Mouse (Mus musculus) forebrain, embryonic 10.5 days (tissue): Measurements from ENCODE around the gene Napsa. TPM values are rescaled to one million over a fixed set of nuclear protein-coding genes. Genes with fewer than 3 reads are reported as not detected.
A peak's percentile ranks its signal among the peaks of the same experiment; 100 is the strongest.

ENCODE experiments used
- DNase-seq: peaks from one replicate; pipeline ENCODE4 v3.0.0-alpha.2; 2017; ENCODE audit warnings: low spot score; ENCODE audit errors: extremely low spot score
- H3K27ac ChIP-seq: fragments of 300-500 bp; sonication (generic); 2 replicates; pipeline ENCODE4 v1.5.1; 2016; ENCODE audit warnings: mild to moderate bottlenecking
- H3K27me3 ChIP-seq: fragments of 300-500 bp; sonication (generic); 2 replicates; pipeline ENCODE4 v1.6.1; 2016; ENCODE audit warnings: mild to moderate bottlenecking; ENCODE audit not compliant: poor library complexity, severe bottlenecking
- H3K36me3 ChIP-seq: fragments of 300-500 bp; sonication (generic); replicated peaks from 2 replicates; pipeline ENCODE4 v1.6.1; 2016; ENCODE audit warnings: mild to moderate bottlenecking, moderate library complexity
- H3K4me1 ChIP-seq: fragments of 300-500 bp; sonication (generic); 2 replicates; pipeline ENCODE4 v1.6.1; 2016
- H3K4me3 ChIP-seq: fragments of 300-500 bp; sonication (generic); 2 replicates; pipeline ENCODE4 v1.5.1; 2016; ENCODE audit warnings: mild to moderate bottlenecking, moderate library complexity
- H3K9me3 ChIP-seq: fragments of 300-500 bp; sonication (generic); 2 replicates; pipeline ENCODE4 v1.6.1; 2016; ENCODE audit warnings: mild to moderate bottlenecking, moderate library complexity
- WGBS: fragments of 180-500 bp; shearing (Covaris S2); methylation state at CpG from one replicate; pipeline ENCODE4 v1.1.7; 2016; 5-methylcytosine and 5-hydroxymethylcytosine counted together
- polyA plus RNA-seq: library from polyadenylated mRNA; unstranded; fragments of >200 nt; fragmentation: Nextera tagmentation; extraction: Ambion mirVana; gene quantifications from 2 replicates; pipeline ENCODE4 v1.2.1, GENCODE M21; 2016

Gene Napsa
- polyA plus RNA-seq, 1 experiment from 2014 or later: 0.29 TPM

- Histone ChIP-seq H3K9me3 (no peaks in the 10 kb centered on the region), H3K36me3 (peaks cover 11% of the 10 kb centered on the region), H3K27me3 (peaks cover 41% of the 10 kb centered on the region), H3K27ac (no peak overlapping the region), H3K4me1 (peaks cover 49% of the 10 kb centered on the region), H3K4me3 (no peak overlapping the region)
- WGBS: 92% methylated on average over 20 of the region's 20 CpGs
- no peak for DNase-seq
Observed at GRCm38 (mm10) chr7:44595131-44595561, 23.0 kb downstream of the Napsa start.

- no peak overlapping the region for H3K4me3 ChIP-seq
- no peak for DNase-seq
- no peak overlapping the region for H3K27ac ChIP-seq
- WGBS: 93% methylated on average over 6 of the region's 6 CpGs
- H3K9me3 ChIP-seq: no peaks in the 10 kb centered on the region
- peaks cover 44% of the 10 kb centered on the region for H3K4me1 ChIP-seq
- H3K27me3 ChIP-seq: peaks cover 42% of the 10 kb centered on the region
- peaks cover 11% of the 10 kb centered on the region for H3K36me3 ChIP-seq
Observed at GRCm38 (mm10) chr7:44596051-44596450, 23.9 kb downstream of the Napsa start.

GRCm38 (mm10) chr7:44596996-44597538 lies 24.9 kb downstream of the Napsa start:
- H3K27ac ChIP-seq: no peak overlapping the region
- no peaks in the 10 kb centered on the region for H3K9me3 ChIP-seq
- no peak overlapping the region for H3K4me3 ChIP-seq
- H3K36me3 ChIP-seq: peaks cover 11% of the 10 kb centered on the region
- peaks cover 43% of the 10 kb centered on the region for H3K4me1 ChIP-seq
- 64% methylated on average over 5 of the region's 5 CpGs for WGBS
- DNase-seq: no peak
- peaks cover 42% of the 10 kb centered on the region for H3K27me3 ChIP-seq

- DNase-seq: no peak
- H3K9me3 ChIP-seq: no peaks in the 10 kb centered on the region
- 94% methylated on average over 4 of the region's 4 CpGs for WGBS
- H3K27ac ChIP-seq: no peak overlapping the region
- peaks cover 42% of the 10 kb centered on the region for H3K27me3 ChIP-seq
- H3K36me3 ChIP-seq: peaks cover 11% of the 10 kb centered on the region
- H3K4me1 ChIP-seq: peaks cover 43% of the 10 kb centered on the region
- no peak overlapping the region for H3K4me3 ChIP-seq
Observed at GRCm38 (mm10) chr7:44597666-44598065, 25.5 kb downstream of the Napsa start.

DNA sequence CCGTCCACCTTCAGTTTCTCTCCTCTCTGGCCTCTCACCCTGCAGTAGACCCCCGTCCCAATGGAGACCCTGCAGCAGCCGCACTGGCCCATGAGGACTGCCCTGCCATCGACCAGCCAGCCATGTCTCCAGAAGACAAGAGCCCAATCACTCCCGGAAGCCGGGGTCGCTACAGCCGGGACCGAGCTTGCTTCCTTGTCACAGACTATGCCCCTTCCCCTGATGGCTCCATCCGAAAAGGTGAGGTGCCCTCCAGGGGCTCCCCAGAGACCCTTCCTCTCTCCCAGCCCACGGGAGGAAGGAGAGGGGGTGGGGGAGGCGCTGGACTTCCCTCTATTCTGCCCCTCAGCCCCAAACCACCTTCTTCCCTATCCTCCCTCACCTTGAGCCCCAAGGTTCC lies 26.2 kb downstream of the Napsa start:
- peaks cover 43% of the 10 kb centered on the region for H3K4me1 ChIP-seq
- peaks cover 11% of the 10 kb centered on the region for H3K36me3 ChIP-seq
- WGBS: 81% methylated on average over 12 of the region's 12 CpGs
- H3K27ac ChIP-seq: no peak overlapping the region
- no peak overlapping the region for H3K4me3 ChIP-seq
- peaks cover 42% of the 10 kb centered on the region for H3K27me3 ChIP-seq
- DNase-seq: no peak
- H3K9me3 ChIP-seq: no peaks in the 10 kb centered on the region

GRCm38 (mm10) chr7:44600691-44601262 lies 28.6 kb downstream of the Napsa start:
- Histone ChIP-seq H3K4me3 (no peak overlapping the region), H3K27me3 (peaks cover 61% of the 10 kb centered on the region), H3K9me3 (no peaks in the 10 kb centered on the region), H3K27ac (no peak overlapping the region), H3K36me3 (peaks cover 6% of the 10 kb centered on the region), H3K4me1 (peaks cover 54% of the 10 kb centered on the region)
- DNase-seq: no peak
- whole genome bisulfite sequencing: 82% methylated on average over 10 of the region's 10 CpGs

DNA sequence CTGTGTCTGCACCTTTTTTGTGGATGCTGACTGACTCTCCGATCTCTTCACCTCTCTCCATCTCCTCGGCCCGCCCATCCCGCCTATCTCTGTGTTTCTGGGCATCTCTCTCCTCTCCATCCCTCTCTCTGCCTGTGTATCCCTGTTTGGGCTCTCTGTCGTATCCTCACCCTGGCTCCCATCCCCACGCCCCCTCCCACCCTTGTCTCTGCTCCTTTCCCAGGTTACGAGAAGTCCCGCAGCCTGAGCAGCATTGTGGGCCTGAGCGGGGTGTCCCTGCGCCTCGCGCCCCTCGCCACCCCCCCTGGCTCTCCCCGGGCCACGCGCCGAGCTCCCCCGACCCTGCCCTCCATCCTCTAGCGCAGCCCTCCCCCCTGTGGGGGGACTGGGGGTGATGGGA lies 29.5 kb downstream of the Napsa start:
- no peak for DNase-seq
- no peaks in the 10 kb centered on the region for H3K9me3 ChIP-seq
- H3K27ac ChIP-seq: peak overlapping the region; percentile 36
- H3K27me3 ChIP-seq: peaks cover 70% of the 10 kb centered on the region
- peak overlapping the region; percentile 17; the same call in 1 of the 2 replicates for H3K4me3 ChIP-seq
- WGBS: 17% methylated on average over 19 of the region's 19 CpGs
- peaks cover 62% of the 10 kb centered on the region for H3K4me1 ChIP-seq
- no peaks in the 10 kb centered on the region for H3K36me3 ChIP-seq

DNA sequence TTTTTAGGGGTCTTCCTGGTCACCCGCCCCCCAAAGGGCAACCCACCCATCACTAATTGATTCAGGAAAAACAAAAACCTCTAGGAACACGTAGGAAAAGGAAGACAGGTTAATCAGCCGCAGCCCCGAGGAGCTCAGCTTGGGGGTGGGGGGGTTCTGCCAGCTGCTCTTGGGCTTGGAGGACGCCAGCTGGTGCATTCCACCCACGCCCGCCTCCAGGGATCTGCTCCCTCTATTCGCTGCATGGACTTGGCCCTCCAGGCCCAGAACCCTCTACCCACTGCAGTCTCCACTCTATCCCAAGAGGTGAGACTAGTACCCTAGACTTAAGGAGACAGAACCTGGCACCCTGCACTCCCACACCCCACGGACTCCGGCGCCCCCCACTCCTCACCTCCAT lies 30.3 kb downstream of the Napsa start:
- no peaks in the 10 kb centered on the region for H3K36me3 ChIP-seq
- H3K4me1 ChIP-seq: peaks cover 62% of the 10 kb centered on the region
- DNase-seq: no peak
- peak overlapping the region; percentile 84 for H3K27ac ChIP-seq
- peak overlapping the region; percentile 51 for H3K4me3 ChIP-seq
- WGBS: 15% methylated on average over 11 of the region's 11 CpGs
- no peaks in the 10 kb centered on the region for H3K9me3 ChIP-seq
- H3K27me3 ChIP-seq: peaks cover 78% of the 10 kb centered on the region

GRCm38 (mm10) chr7:44603186-44603855 lies 31.1 kb downstream of the Napsa start:
- Histone ChIP-seq H3K27me3 (peaks cover 86% of the 10 kb centered on the region), H3K27ac (peak overlapping the region; percentile 84), H3K4me1 (peaks cover 62% of the 10 kb centered on the region), H3K9me3 (no peaks in the 10 kb centered on the region), H3K36me3 (no peaks in the 10 kb centered on the region), H3K4me3 (peak overlapping the region; percentile 51)
- 4% methylated on average over 20 of the region's 20 CpGs for WGBS
- peak; percentile 44 for DNase-seq

DNA sequence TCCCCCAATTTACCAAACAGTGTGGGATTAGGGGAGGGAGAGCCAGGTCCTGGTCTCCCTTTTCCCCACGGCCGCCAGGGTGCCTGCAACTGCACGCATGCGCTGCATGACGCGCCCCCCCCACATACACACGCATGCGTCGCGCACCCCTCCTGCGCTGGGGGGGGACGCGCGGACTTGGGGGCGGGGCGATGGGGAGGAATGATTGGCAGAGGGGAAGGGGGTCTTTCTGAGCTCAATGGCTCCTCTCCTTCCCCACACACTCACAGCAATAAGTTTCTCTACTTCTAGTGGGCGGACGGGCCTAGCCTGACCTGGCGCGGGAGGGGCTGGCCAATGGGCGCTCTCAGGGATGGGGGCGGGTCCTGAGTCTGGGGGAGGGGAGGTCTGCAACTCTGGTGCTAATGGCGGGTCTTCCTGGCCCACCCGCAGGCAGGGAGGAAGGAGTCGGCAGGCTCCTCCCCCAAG lies 32.0 kb downstream of the Napsa start:
- Histone ChIP-seq H3K27ac (peak overlapping the region; percentile 84), H3K36me3 (no peaks in the 10 kb centered on the region), H3K4me3 (peak overlapping the region; percentile 51), H3K4me1 (peaks cover 62% of the 10 kb centered on the region), H3K27me3 (peaks cover 95% of the 10 kb centered on the region), H3K9me3 (no peaks in the 10 kb centered on the region)
- peak; percentile 88 for DNase-seq
- under 1% methylated on average over 25 of the region's 25 CpGs for WGBS

DNA sequence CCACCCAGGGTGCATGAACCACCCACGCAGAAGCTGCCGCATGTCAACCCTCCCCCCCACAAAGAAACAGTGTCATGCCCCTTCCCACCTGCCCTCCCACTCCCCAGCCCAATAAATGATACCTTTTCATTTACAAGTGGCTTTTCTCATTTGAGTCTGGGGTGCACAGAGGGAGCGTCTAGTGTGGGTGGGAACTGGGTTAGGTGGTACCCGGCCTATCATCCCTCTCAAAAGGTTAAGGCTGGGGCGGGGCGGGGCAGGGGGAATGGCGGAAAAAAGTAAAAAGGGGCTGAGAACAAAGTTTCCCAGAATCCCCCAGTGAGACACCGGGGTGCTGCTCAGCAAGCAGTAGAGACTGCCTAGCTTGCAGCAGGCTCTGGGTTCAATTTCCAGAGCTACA lies 32.4 kb downstream of the Napsa start:
- no peaks in the 10 kb centered on the region for H3K9me3 ChIP-seq
- H3K27ac ChIP-seq: peak overlapping the region; percentile 84
- H3K27me3 ChIP-seq: peaks cover 96% of the 10 kb centered on the region
- under 1% methylated on average over 8 of the region's 8 CpGs for WGBS
- peaks cover 62% of the 10 kb centered on the region for H3K4me1 ChIP-seq
- H3K4me3 ChIP-seq: peak overlapping the region; percentile 51
- no peaks in the 10 kb centered on the region for H3K36me3 ChIP-seq
- DNase-seq: no peak

GRCm38 (mm10) chr7:44605436-44605835 lies 33.3 kb downstream of the Napsa start:
- WGBS: 33% methylated on average over 7 of the region's 7 CpGs
- Histone ChIP-seq H3K4me1 (peaks cover 62% of the 10 kb centered on the region), H3K9me3 (no peaks in the 10 kb centered on the region), H3K27ac (no peak overlapping the region), H3K4me3 (no peak overlapping the region), H3K36me3 (no peaks in the 10 kb centered on the region), H3K27me3 (peaks cover 94% of the 10 kb centered on the region)
- no peak for DNase-seq
